Mouse (Mus musculus): ENCODE measurements at regions not wholly inside any gene's neighbourhood (a gene's known extent, or its start where the extent isn't known, plus 50 kb on each side); places are given as distances from the start of the nearest gene placed in this dataset.

DNA sequence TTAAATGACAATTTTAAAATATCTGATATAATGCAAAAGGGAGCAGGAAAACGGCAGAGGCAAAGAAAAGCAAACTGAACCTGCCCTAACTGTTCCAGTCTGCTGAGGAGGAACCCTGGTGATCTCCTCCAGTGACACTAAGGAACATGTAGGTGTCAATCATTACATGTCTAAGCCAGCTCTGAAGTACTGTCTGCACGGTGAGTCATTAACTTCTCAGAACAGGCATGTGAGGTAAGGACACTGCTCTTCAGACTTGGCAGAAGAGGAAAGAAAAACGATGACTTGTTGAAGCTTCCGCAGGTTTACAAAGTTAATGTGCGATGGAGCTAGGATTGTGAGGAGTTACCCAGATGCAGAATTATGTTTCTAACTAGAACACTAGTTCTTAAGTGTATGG is 199.1 kb downstream of the Nuf2 start:
- no peak for DNase-seq (ENCODE audit: low read depth, low spot score)

GRCm38 (mm10) chr1:169313241-169313640 is 218.0 kb downstream of the Nuf2 start:
- DNase-seq (ENCODE audit: low read depth, low spot score) = no peak

GRCm38 (mm10) chr1:169283440-169283839 is 247.8 kb downstream of the Nuf2 start:
- no peak for DNase-seq (ENCODE audit: low read depth, low spot score)

DNA sequence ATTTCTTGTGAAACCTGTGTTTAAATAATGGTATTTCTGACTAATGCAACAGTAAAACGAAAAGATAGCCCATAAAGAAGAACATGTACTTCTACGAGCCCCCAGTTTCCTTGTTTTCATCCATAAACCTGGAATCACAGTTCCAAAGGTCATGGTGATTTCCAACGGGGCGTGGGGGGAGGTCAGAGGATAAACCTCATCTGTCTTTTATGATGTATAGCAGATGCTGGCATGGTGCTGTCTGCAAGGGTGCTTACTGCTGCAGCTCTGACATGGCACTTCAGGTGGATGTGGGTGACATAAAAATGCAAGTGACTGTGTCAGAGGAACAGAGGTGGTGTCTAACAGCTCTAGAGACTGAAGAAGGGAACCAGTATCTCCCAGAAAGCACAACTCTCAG is 260.5 kb downstream of the Nuf2 start:
- no peak for DNase-seq (ENCODE audit: low read depth, low spot score)

DNA sequence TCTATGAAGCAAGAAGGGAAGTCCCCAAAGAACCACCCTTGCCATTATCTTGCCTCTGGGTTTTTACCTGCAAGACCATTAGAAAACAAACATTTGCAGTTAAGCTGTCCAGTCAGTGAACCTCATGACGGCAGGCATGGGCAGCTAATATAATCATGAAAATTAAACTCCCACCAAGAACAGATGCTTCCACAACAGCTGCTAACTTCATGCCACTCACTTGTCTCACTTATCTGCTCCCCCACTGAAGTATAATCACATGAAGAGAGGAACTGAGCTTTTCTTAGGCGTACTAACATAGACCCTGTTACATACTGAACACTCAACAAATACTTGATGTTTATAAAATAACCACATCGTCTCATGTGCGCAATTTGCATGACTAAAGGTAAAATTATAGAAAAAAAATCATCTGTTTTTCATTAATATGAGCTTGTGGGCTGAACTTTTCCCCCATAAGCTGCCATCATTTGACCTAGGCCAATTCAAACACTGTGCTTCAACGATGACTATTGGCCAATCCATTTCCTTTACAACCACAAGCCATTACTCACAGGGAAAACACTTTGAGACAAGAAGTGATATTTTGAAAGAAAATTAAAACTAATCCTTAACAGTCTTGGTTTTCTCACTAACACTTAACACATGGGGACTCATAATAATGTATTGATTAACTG is 267.1 kb downstream of the Nuf2 start:
- no peak for DNase-seq (ENCODE audit: low read depth, low spot score)

DNA sequence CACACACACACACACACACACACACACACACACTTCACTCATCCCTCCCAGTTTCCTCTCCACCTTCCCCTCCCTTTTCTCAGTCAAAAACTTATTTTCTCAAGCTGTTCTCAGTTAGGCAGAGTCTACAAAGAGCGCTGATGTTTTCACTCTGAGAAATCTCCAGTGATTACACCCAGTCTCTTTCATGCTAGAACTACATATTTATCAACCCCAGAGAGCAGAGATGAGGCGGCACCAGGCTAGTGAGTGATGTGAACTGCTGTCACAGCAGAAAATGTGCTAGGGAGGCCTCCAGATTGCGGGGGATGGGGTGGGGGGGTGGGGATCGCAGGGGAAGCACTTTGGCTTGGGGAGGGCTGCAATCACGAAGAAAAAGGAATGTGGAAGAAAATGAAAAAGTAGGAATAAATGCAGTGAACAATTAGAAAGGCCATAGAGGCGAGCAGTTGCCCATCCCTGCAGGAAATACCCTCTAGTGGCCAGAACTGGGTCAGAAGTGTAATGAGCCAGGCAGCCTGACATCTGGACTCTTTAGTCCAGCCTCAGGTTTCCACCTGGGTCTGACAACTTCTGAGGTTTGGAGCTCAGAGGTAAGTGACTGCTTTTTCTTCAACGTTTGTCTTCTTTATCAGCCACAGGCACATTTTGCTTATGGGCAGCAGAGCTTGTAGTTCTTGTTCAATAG is 276.9 kb downstream of the Nuf2 start:
- no peak for DNase-seq (ENCODE audit: low read depth, low spot score)

DNA sequence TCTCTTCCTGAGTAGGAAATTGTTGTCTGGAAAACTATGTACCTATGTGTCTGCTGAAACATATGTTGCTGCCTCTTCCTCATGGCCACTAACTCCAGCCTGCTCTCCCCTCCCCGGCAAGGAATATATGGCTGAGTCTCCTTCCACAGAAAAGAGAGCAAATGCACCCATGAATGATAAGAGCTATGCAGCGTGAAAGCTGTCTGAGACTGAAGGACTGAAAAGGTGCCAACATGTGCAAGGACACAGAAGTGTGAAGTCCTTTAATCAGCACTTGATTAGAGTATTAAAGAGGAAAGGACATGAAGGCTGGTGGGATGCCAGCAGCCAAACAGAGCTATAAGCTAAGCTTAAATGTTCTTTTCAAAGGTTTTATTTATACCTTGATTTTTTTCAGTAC is 279.1 kb downstream of the Nuf2 start:
- DNase-seq (ENCODE audit: low read depth, low spot score) = no peak

DNA sequence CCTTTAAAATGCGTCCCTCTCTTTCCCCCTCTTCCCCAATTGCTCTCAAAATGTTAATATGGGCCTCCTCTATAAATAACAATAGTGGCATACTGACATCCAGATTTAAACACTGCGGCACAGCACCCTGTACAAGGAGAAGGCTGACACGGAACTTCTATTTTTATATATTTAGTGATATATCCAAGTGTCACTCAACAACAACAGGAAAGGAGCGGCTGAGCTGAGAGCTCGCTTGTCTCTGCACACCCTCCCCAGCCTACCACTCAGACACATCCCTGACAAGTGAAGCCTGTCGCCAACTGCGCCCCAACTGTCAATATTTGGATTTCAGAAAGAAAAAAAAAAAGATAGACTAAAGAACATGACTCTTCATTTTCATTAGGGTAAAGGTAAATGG is 282.2 kb downstream of the Nuf2 start:
- DNase-seq (ENCODE audit: low read depth, low spot score) = no peak

GRCm38 (mm10) chr1:169240377-169240776 is 290.9 kb downstream of the Nuf2 start:
- DNase-seq (ENCODE audit: low read depth, low spot score) = no peak

- no peak for DNase-seq (ENCODE audit: low read depth, low spot score)
These were observed 292.6 kb downstream of the Nuf2 start for GRCm38 (mm10) chr1:169238671-169239090.

- DNase-seq (ENCODE audit: low read depth, low spot score) = no peak
These were observed 296.0 kb downstream of the Nuf2 start for GRCm38 (mm10) chr1:169235276-169235681.

GRCm38 (mm10) chr1:169233368-169233767 is 297.9 kb downstream of the Nuf2 start:
- DNase-seq (ENCODE audit: low read depth, low spot score) = no peak

DNA sequence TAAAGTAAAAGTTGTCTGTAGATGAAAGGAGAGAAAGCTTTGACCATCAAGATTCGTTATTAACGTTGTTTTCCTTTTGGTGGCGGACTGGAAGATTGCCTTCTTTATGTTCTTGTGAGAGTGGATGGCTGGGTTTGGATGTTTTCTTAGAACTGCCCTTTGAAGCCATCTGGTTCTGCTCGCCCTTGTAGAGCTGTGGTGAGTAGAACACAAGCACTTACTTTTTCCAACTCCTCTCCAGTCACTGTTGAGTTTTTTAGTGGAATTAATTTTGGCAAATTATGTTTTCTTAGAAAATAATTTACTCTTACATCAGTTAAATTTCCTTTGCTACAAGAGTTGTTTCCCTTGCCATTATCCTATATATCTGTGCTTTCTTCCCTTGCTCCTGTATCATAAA is 301.2 kb downstream of the Nuf2 start:
- DNase-seq (ENCODE audit: low read depth, low spot score) = no peak

- DNase-seq (ENCODE audit: low read depth, low spot score) = no peak
These were observed 306.8 kb downstream of the Nuf2 start for GRCm38 (mm10) chr1:169224431-169224830.

GRCm38 (mm10) chr1:169187658-169188057 is 343.6 kb downstream of the Nuf2 start:
- DNase-seq (ENCODE audit: low read depth, low spot score) = peak; percentile 5

DNA sequence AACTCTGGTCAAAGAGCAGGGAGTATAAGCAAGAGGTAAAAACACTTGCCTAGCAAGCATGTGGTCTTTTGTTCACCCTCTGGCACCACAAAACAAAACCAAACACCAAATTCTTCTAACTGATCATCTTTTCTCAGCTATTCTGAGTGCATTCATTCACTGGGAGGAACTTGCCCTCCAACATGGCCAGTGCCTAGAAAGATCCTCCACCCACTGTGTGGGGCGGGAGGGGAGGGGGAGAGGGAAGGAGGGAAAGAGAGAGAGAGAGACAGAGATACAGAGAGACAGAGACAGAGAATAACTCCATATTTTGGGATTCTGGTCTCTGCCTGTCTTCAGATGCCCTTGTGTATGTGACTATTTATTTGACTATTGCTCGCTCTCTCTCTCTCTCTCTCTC is 360.9 kb downstream of the Nuf2 start:
- no peak for DNase-seq (ENCODE audit: low read depth, low spot score)

- no peak for DNase-seq (ENCODE audit: low read depth, low spot score)
These were observed 363.2 kb downstream of the Nuf2 start for GRCm38 (mm10) chr1:169168033-169168432.

DNA sequence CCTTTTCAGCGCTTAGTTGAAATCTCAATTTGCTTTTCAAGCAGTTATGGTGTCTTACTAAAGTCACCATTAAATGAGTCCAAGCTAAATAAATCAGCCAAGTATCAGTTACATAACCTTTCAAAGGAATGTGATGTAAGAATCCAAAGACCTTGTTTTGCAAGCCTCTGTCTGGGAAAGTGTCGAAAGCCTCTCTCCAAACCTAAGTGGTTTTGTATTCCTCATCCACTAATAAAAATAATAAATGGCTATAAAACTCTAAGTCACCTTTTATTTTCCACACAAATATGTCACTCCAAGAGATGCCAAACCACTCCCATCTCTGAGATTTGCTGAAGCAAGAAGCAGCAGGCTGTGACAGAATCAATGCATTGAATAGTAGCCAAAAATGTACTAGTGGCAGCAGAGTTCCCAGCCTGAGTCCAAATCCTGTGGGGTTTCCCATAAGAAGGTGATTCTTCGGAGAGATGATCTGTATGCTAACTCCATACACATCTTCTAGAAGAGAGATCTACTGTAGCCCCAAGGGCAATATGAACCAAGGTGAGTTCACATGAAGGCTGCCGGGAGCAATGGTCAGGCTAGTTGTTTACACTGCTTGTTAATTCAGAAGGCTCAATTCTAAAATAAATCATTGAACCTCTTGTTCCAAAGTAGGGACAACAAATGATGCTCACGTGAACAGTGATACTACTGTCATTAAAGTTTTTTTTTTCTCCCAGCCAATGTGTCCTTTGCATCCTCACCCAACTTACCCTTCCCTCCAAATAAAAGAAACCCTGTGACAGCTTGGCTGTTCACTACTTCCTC is 365.0 kb downstream of the Nuf2 start:
- peak; percentile 69 for DNase-seq (ENCODE audit: low read depth, low spot score)

- no peak for DNase-seq (ENCODE audit: low read depth, low spot score)
These were observed 370.4 kb downstream of the Nuf2 start for GRCm38 (mm10) chr1:169160858-169161257.

GRCm38 (mm10) chr1:169160220-169160619 is 371.0 kb downstream of the Nuf2 start:
- no peak for DNase-seq (ENCODE audit: low read depth, low spot score)

GRCm38 (mm10) chr1:169159786-169160185 is 371.5 kb downstream of the Nuf2 start:
- no peak for DNase-seq (ENCODE audit: low read depth, low spot score)

DNA sequence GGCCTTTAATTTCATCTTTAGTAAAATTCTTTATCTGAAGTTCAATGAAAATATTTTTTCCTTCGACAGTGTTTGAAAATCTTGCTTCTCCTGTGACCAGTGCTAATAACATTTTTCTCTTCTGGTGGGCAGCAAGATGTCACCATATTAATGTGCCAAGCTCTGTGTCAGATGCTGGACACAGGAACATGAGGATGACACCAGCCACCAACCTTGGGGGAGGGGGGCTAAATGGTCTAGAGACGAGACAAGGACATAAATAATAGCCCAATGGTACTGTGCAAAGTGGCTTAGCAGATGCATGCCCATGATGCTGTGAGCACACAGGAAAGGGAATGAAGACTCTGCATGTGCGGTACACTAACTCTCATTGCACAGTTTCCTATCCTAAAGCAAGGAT is 373.8 kb downstream of the Nuf2 start:
- no peak for DNase-seq (ENCODE audit: low read depth, low spot score)

GRCm38 (mm10) chr1:169156875-169157274 is 374.4 kb downstream of the Nuf2 start:
- DNase-seq (ENCODE audit: low read depth, low spot score) = no peak
